Mouse (Mus musculus) yolk sac, embryonic 10.5 days (tissue): ENCODE measurements at regions not wholly inside any gene's neighbourhood (a gene's known extent, or its start where the extent isn't known, plus 50 kb on each side); places are given as distances from the start of the nearest gene placed in this dataset.
A peak's percentile ranks its signal among the peaks of the same experiment; 100 is the strongest.

Source experiments
- DNase-seq: peaks from one replicate; pipeline ENCODE4 v3.0.0-alpha.2; 2017; ENCODE audit warnings: low spot score

DNA sequence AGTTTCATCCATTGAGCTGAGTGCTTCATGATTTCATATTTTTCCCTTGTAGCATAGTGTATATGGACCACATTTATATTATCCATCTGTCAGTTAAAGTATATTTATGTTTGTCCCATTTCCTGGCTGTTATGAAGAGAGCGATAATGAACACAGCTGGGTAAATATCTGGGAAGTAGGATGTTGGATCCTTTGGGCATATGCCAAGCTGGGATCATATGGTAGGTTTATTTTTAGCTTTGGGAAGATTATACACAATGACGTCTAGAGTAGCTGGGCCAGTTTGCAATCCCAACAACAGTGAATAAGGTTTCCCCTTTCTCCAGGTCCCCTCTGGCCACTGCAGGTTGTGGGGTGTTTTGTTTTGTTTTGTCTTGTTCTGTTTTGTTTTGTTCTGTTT is 164.5 kb downstream of the Gm765 start:
- DNase-seq, result no peak

DNA sequence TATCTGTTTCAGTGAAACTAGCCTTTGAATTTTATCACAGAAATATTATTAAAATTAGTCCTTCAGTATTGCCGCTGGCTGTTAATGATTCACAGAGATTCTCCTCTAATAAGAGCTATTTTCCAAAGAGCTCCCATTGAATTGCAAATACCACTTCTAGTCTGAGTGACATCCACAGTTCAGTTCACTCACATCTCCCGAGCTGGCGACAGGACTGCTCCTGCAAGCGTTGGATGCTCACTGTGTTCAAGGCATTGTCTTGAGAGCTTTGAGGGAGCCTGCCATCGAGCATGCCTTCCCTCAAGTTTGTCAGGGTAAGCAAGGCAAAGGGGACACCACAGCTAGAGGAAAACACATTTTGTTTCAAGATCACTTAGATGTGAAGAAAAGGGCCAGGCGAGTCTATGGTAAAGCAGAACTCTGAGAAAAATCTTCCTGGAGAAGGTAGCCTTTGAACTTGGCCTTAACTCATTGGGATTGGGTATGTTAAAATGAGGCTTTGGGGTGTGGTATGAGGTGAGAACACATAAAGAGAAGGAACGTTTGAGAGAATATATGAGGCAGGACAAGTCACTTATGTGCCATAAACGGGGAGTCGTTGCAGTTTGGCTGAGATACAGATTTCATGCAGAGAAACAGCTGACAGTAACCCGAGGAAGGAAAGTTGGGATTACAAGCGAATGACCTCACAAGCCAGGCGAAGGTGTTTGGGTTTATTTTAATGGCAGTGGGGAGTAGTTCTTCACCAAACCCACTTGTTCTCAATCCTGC is 193.3 kb downstream of the Gm765 start:
- DNase-seq, result no peak

DNA sequence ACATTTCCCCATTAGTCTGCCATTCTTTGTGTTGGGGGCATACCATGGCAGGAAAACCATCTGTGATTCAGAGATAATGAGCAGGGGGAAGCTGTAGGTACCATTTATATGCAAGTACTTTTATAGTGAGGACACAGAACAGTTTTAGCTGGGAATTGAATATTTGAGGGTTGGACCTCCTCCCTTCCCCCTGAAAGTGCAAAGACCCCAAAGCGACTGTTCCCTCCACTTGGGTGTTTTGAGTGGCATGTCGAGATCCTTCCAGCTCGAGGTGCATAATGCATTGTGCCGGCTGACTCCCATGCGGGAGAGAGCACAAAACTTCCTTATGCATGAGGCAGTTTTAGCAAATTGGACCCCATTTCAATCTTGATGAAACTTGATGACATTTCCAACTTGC is 194.7 kb downstream of the Gm765 start:
- no peak for DNase-seq

DNA sequence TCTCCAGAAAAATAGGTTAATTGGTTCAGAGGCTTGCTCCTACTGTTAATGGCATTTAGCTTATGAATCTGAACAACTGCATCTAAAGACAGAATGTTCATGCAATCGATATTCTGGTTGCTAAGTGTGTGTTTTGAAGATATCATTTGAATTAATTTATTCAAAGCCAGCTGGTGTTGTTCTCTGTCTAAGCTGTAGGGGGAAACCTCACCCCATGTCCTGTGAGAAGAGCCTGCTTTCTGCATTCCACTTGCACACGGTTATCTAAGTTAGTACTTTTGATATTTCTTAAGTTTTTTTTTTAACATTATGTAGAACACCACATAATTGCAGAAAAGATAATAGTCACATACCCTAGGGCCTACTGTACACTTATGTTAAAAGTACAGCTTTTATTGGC is 209.6 kb downstream of the Gm765 start:
- DNase-seq, result no peak

DNA sequence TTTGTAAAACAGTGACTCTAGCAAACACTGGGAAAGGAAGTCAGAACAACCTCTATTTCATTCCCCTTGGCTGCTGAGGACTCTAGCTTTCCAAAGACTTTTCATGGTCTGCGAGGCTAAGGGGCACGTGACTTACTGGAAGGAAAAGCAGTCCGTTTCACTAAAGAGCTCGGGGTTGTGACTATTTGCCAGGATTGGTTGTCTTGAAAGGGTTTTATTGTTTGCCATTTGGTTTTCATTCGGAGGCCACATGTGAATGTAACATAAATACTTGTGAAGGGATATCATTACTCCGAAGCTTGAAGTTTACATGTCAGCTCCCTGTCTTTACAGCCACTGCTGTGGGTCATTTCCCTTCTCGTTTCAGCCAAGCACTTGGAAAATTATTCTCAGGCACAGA is 217.1 kb downstream of the Gm765 start:
- DNase-seq, result no peak

DNA sequence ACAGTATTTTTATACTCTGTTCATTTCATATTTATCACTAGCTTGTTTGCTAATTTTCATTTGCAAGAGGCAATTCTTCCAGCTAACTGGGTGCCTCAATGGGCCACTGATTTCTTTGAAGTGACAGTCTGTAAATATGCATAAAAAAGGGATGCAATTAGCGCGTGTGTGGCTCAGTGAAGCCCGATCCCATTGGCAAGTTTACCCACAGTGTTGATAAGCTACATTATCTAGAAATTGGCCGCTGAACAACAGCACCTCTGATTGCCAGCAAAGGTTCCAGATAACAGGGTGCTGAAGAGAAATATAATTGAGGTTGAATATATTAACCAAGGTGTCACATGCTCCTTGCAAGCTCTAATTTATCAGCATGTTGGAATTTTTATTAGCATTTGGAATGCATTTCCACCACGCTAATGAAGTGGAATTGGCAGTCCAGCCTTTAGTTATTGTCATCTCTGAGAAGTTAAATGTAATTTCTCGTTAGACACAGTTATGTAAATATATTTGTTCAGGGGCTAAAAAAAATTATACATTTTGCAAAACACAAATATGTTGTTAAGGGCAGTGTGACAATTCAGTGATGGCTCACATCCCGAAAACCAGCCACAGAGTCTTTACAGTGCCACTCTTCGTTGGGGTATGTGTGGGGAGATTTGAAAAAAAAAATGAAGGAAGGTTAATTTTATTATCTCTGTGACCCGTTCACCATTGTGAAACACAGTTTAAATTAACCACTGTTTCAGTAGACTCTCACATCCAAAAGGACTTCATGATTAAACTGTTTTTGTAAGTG is 224.0 kb downstream of the Gm765 start:
- DNase-seq, result no peak

DNA sequence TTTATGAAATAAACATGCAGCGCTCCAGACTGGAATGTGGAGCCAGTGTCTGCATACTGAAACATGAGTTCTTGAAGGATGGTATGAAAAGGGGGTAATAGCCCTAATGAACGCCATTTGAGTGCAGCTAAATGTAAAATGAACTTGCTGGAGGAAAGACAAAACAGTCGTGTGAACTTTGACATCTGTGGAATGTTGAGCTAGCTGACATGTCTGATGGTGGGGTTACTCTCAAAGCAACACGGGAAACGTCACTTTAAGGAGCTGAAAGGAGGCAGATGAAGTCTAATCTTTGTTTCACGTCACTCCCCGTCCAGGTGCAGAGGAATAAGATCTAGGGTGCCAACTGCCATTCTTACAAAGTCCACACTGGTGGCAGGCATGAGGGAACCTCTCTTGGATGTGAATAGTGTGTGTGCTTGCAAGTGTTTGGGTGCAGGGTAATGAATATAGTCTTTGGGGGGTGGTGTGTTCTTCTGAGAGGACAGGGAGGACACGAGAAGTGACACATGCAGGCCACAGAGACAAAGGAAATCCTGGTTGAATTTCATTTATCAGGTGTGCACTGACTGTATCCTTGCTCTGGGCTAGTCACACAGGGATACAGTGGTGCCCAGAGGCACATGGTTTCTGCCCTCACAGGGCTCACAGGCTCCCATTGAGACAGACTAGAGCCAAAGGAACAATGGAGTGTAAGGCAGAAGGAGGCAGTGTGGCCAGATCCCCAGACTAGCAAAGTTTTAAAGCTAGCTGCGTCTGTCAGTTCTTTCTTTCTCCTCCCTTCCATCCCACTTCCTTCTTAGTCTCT is 228.0 kb downstream of the Gm765 start:
- DNase-seq, result peak; percentile 16

DNA sequence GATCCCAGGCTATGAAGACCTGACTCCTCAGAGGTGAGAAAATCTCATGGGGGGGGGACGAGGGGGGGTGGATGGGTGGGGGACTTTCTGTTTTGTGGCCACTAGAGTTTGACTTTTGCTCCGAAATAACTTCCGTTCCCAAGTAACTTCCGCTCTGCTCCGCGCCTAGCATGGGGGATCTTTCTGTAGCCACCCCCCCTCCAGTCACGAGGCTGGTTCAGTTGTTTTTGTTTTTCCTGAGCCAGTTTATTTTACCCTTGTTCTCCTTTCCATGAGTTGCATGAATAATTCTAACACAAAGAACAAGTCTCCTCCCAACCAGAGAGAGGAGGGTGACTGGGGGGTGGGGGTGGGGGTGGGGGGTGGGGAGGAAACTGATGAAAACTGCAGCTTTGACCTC is 228.8 kb downstream of the Gm765 start:
- no peak for DNase-seq

DNA sequence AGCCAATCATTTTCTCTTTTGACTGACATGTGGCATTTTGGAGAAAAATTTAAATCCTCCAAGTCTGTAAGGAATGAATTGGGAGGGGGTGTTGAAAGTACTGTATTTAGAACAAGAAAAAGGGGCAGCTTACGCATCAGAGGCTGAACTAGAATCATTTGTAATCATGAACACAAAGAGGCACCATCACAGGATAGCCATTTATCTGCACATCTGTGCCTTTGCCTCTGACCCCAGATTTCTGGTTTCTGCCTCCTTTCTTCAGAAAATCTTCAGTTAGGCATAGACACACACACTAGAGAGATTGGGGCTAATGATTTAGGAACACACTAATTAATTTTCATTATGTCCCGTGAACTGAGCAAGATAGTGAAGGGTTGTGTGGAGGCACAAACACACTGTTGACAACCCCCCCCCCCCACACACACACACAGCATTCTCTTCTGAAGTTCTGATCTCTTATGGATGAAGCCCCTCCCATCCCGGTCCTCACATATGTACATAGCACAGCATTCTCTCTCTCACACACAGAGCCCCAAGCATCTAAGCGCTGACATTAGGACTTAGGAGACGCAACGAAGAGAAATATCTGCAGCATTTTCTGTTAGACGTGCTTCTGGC is 229.9 kb downstream of the Gm765 start:
- DNase-seq, result no peak

DNA sequence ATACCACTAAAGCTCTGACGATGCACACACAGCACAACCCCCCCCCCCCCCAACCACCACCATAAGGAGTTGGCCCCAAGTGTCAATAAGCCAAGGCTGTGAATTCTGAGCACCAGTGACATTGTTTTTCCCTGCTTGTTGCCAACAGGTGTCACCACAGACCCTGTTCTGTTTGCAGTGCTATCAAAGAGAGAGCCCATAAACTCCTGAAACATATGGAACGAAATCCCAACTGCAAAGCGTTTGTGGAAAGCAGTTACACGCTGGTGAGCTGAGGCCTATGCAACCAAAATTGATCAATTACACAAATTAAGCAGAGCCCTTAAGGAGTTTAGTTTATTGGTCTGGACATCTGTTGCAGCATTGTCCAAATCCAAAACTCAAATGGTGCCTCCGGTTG is 235.4 kb downstream of the Gm765 start:
- no peak for DNase-seq

DNA sequence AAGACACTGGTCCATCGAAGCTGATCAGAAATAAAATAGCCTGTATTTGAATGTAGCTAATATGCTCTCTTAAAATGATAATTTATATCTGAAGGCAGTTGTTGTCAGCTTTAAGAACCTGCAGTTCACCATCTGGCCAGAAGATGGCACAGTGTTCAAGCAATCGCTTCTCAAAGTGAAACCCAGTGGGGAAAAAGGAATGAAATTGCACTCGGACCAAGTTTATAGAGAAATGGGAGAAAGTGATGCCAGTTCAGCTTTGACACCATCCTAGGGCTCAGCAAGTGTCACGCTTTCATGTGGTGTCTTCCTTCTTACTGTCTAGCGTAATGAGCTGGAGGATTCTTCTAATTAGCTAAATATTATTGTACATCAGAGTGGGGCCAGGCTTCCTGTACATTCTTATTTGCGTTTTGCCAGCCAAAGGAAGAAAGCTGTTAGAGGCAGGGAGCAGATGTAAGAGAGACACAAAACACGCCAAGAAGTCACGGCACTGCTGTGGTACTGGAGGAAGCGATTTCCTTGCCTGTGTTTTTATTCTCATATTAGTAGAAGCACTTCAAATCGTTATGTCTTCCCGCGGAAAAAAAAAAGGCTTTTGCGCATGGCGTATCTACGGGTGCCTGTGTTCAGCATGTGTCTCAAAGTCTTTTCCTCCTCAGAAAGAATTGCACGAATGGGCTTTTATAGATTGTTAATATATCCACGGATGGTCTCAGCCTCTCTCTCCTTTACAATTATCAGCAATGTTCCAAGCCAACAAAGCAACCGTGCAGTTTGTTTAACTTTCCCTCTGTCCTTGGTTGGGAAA is 237.1 kb downstream of the Gm765 start:
- DNase-seq, result peak; percentile 40

DNA sequence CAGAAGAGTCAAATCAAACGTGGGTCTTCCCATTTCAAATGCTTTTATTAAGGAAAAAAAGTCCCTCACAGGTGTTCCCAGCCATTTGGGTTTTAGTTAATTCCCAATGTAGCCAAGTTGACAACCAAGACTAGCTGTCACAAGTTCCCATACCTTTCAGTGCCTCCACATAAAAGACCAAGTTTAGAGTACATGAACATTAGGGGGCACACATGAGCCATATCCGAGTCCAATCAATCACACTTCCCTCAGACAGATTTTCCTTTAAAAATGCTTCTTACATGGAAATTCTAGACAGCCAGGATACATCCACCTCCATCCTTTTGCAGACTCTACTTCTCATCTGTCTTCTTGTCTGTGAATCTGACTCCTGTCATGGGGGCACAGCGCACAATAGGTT is 238.1 kb downstream of the Gm765 start:
- DNase-seq, result no peak

DNA sequence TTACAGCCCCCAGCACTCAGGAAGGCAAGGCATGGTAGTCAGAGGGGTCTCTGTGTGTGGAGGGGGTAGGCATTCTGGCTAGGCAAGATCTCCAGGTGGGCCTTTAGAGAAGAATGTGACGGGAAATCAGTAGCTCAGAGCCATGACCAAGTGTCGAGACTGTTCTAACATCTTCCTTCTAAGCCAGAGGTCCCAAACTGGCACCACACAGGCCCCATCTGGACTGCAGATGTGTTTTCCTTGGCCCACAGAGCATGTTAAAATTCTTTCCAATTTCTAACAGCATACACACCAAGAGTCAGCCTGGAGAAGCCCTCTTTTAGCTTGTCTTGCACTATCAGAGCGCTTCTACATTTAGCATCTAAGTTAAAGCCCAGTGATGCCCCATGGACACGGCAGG is 241.5 kb downstream of the Gm765 start:
- DNase-seq, result no peak

DNA sequence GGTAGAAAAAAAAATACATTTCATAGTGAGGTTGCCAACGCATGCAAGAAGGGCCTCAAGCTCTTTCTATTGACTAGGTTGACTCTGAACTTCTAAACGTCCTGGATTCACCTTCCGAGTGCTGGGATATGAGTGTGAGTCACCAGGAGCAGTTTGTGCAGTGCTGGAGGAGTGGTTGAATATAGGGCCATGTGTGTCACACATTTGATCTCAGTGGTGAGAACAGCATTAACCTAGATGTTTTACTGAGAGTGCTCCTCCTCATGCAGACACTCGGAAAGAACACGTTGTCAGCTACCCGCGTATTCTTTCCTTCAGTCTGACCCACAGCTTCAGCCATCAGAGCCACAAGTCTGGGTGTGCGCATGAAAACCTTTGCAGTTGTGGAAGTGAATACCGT is 243.4 kb downstream of the Gm765 start:
- no peak for DNase-seq

DNA sequence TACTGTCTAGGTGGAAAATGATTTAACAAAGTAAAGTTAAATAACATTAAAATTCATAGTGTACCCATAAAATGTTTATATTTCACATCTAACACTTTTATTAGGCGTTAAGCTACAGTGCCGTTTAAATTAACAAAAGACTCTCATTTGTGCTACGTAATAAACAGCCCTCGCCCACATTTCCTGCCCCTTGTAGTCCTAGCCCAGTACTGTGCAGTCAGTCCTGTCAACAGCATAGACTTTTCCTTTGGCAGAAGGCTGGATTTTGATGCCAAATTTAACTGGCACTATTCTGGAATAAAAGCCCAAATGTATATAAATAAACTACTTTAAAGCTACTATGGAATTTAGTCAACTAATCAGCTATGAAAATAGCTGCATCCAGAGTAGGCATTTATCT is 247.3 kb downstream of the Gm765 start:
- no peak for DNase-seq

DNA sequence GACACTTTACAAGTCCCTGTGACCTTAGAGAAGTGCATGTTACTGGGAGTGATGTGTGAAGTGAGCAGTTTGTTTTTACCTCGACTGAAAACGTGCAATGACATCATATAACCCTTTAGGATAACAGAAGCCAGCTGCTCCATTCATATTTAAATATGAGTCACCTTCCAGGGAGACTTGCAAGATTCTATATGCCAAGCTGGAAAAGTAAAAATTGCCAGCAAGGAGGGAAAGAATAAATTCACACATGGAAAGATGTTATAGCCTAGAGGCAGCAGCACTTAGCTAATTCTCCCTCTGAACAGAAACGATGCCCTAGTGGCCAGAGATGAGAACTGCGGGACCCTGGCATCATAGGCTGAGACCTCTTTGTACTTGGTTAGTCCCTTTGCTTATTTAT is 253.4 kb downstream of the Gm765 start:
- DNase-seq, result no peak

DNA sequence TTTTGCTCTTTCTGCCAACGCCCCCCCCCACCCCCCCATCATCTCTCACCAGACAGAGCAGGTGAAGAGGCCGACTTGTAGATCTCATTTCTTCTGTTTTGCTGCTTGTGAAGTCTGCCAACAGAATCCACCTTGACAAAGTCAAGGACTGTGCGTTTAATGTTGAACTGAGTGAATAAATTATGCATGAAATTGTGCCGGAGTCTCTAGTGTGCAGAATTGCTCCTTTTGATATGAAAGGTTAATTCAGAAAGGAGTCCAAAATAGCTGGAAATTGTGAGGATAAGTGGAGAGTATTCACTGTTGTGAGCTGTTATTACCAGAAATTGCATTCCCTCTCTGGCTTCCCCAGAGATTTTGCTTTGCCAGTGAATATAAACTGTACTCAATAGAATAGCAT is 262.5 kb downstream of the Gm765 start:
- DNase-seq, result no peak
